Mouse (Mus musculus): ENCODE measurements around the gene Stpg4. TPM values are rescaled to one million over a fixed set of nuclear protein-coding genes. Genes with fewer than 3 reads are reported as not detected.

The Stpg4 gene
- polyA plus RNA-seq, 1 experiment from 2014 or later: 0.19 TPM

DNA sequence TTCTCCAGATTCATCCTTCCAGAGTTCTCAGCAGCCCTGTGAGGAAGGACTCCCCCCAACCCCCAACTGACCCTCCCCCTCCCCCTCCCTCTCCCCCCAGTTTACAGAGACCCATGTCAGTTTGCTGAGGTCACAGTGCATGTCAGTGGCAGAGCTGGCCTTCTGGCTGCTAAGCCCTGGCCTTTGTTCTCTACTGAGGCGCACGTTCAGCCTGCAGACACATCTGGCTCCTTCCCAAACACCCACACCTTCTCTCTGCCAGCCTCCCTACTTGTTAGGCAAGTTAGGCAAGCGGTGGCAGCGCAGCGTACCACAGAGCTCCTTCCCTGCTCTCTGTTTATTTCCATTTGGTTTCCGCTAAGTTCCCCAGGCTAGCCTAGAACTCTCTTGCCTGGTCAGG lies 50.0 kb downstream of the Stpg4 start:
- Histone ChIP-seq H3K36me3 (ENCODE audit: control insufficient read depth, insufficient read depth, low read length) (no peaks in the 10 kb centered on the region), H3K4me3 (ENCODE audit: low read length) (no peak overlapping the region), H3K27me3 (replicated peaks; ENCODE audit: control insufficient read depth, insufficient read depth, low read length) (no peaks in the 10 kb centered on the region), H3K27ac (ENCODE audit: low read depth, low read length) (peak overlapping the region; percentile 18; the same call in 1 of the 2 replicates), H3K9ac (ENCODE audit: low read depth, low read length) (no peak overlapping the region), H3K9me3 (ENCODE audit: control insufficient read depth, low read length) (no peaks in the 10 kb centered on the region), H3K4me2 (ENCODE audit: low read length) (no peak overlapping the region), H3K4me1 (ENCODE audit: control insufficient read depth, insufficient read depth, low read depth, low read length) (peaks cover 30% of the 10 kb centered on the region)
- WGBS: 56% methylated on average over 6 of the region's 6 CpGs
- ATAC-seq: no peak

DNA sequence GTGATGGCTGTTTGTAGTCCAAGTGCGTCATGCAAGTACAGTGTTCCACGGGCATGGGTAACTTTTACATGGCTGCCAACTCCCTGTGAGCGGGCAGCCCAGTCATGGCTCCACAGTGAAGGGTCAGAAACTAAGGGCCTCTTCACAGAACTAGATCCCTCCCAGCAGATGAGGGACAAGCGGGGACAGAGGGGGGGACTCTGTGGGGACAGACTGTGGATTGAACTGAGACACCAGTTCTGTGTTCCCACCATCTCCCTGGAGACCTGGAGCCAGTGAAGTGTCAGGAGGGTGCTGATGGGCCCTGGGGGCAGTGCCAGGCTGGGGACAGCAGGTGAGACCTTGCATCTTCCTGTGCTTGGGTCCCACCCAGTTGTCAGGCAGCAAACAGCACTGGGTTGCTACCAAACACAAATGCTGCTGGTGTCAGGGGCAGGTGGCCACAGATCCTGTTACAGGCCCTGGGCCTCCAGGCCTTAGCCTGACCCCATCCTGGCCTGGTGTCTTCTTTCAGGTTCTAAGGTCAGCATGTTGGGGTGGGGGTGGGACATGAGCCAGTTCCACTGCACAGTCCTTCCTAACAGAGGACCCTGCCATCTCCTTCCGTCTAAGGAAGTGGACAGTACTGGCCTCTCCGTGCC lies 50.6 kb downstream of the Stpg4 start:
- no peak overlapping the region for H3K9ac ChIP-seq (ENCODE audit: low read depth, low read length)
- no peak for ATAC-seq
- H3K36me3 ChIP-seq (ENCODE audit: control insufficient read depth, insufficient read depth, low read length): no peaks in the 10 kb centered on the region
- H3K27me3 ChIP-seq (replicated peaks; ENCODE audit: control insufficient read depth, insufficient read depth, low read length): no peaks in the 10 kb centered on the region
- 82% methylated on average over 6 of the region's 6 CpGs for WGBS
- no peak overlapping the region; the same call in 1 of the 2 replicates for H3K27ac ChIP-seq (ENCODE audit: low read depth, low read length)
- H3K9me3 ChIP-seq (ENCODE audit: control insufficient read depth, low read length): no peaks in the 10 kb centered on the region
- H3K4me1 ChIP-seq (ENCODE audit: control insufficient read depth, insufficient read depth, low read depth, low read length): peaks cover 35% of the 10 kb centered on the region
- H3K4me2 ChIP-seq (ENCODE audit: low read length): no peak overlapping the region
- H3K4me3 ChIP-seq (ENCODE audit: low read length): no peak overlapping the region

DNA sequence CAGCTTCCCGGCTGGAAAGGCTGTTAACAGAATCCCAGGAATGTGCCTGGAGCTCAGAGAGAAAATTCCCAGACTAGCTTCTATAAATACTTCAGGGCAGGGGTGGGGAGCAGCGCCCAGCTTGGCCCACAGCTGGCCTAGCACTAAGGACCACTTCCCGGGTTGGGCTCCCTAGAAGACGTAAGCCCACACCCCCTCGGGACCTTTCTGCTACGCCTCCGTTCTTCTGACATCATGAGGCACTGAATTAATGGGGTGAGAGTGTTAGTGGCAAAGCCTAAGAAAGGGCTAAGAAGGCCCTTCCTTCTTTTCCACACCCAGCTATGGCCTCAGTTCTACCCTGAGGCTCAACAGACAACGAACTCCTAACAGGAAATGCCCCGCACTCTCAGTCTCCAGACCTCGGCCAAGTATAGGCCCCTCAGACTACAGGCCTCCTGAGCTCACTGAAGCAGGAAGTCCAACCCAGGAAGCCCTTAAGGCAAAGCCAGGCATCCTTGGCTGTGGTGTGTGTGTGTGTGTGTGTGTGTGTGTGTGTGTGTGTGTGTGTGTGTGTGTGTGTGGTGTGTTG lies 51.5 kb downstream of the Stpg4 start:
- Histone ChIP-seq H3K27me3 (replicated peaks; ENCODE audit: control insufficient read depth, insufficient read depth, low read length) (no peaks in the 10 kb centered on the region), H3K4me1 (ENCODE audit: control insufficient read depth, insufficient read depth, low read depth, low read length) (peaks cover 38% of the 10 kb centered on the region), H3K4me2 (ENCODE audit: low read length) (no peak overlapping the region), H3K9me3 (ENCODE audit: control insufficient read depth, low read length) (no peaks in the 10 kb centered on the region), H3K4me3 (ENCODE audit: low read length) (no peak overlapping the region), H3K9ac (ENCODE audit: low read depth, low read length) (no peak overlapping the region), H3K36me3 (ENCODE audit: control insufficient read depth, insufficient read depth, low read length) (no peaks in the 10 kb centered on the region), H3K27ac (ENCODE audit: low read depth, low read length) (no peak overlapping the region)
- 65% methylated on average over 10 of the region's 10 CpGs for WGBS
- ATAC-seq: no peak

DNA sequence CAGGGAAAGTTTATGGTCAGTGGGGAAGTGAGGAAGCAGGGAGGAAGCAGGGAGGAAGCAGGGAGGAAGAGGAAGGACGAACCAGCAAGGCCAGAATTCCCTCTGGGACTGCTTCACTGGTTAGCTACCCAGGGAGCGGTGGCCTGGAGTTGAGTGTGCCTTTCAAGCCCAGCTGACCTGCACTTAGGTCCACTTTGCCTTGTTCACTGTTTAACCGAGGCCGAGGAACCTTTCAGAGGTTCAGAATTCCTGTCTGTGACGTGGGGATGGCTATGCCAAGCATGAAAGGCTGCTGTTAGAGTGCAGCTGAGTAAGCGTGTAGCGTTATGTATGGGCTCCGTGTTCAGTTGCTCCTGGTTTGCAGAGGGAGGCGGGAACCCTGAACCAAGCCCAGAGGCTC lies 54.2 kb downstream of the Stpg4 start:
- 93% methylated on average over 9 of the region's 9 CpGs for WGBS
- Histone ChIP-seq H3K27ac (ENCODE audit: low read depth, low read length) (no peak overlapping the region; the same call in 1 of the 2 replicates), H3K4me1 (ENCODE audit: control insufficient read depth, insufficient read depth, low read depth, low read length) (peaks cover 25% of the 10 kb centered on the region), H3K27me3 (replicated peaks; ENCODE audit: control insufficient read depth, insufficient read depth, low read length) (no peaks in the 10 kb centered on the region), H3K36me3 (ENCODE audit: control insufficient read depth, insufficient read depth, low read length) (no peaks in the 10 kb centered on the region), H3K4me2 (ENCODE audit: low read length) (no peak overlapping the region), H3K9me3 (ENCODE audit: control insufficient read depth, low read length) (no peaks in the 10 kb centered on the region), H3K4me3 (ENCODE audit: low read length) (no peak overlapping the region), H3K9ac (ENCODE audit: low read depth, low read length) (no peak overlapping the region)
- no peak for ATAC-seq

DNA sequence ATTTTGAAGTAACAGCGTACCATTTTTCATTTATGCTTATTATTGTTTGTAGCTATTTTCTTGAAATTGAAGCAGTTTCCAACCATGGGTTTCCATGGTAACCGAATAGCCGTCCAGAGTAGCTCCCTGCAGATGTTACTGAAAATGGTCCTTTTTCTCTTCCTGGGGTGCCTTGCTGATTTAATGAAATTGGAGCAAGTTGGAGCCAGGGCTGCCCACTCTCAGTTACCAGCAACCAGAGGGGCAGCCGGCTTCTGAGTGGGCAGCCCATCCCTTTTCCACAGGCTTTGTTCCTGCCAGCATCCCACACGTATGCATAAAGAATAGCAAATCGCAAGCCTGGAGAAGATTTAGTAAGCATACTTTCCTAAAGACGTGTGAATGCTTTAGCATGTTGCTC lies 55.4 kb downstream of the Stpg4 start:
- peaks cover 26% of the 10 kb centered on the region for H3K4me1 ChIP-seq (ENCODE audit: control insufficient read depth, insufficient read depth, low read depth, low read length)
- WGBS: 56% methylated on average over 7 of the region's 7 CpGs
- H3K9me3 ChIP-seq (ENCODE audit: control insufficient read depth, low read length): no peaks in the 10 kb centered on the region
- no peaks in the 10 kb centered on the region for H3K27me3 ChIP-seq (replicated peaks; ENCODE audit: control insufficient read depth, insufficient read depth, low read length)
- H3K27ac ChIP-seq (ENCODE audit: low read depth, low read length): peak overlapping the region; percentile 69
- no peak overlapping the region for H3K4me3 ChIP-seq (ENCODE audit: low read length)
- no peaks in the 10 kb centered on the region for H3K36me3 ChIP-seq (ENCODE audit: control insufficient read depth, insufficient read depth, low read length)
- H3K4me2 ChIP-seq (ENCODE audit: low read length): no peak overlapping the region
- 0 out of 2 replicates have a peak, but pooled peaks have one; percentile 4 for ATAC-seq
- no peak overlapping the region for H3K9ac ChIP-seq (ENCODE audit: low read depth, low read length)

GRCm38 (mm10) chr17:87369270-87369759 lies 58.2 kb downstream of the Stpg4 start:
- 62% methylated on average over 18 of the region's 18 CpGs for WGBS
- Histone ChIP-seq H3K36me3 (ENCODE audit: control insufficient read depth, insufficient read depth, low read length) (no peaks in the 10 kb centered on the region), H3K4me2 (ENCODE audit: low read length) (no peak overlapping the region), H3K27ac (ENCODE audit: low read depth, low read length) (no peak overlapping the region), H3K9ac (ENCODE audit: low read depth, low read length) (0 out of 2 replicates have a peak overlapping the region, but pooled peaks have one; percentile 5), H3K27me3 (replicated peaks; ENCODE audit: control insufficient read depth, insufficient read depth, low read length) (no peaks in the 10 kb centered on the region), H3K4me1 (ENCODE audit: control insufficient read depth, insufficient read depth, low read depth, low read length) (peaks cover 26% of the 10 kb centered on the region), H3K9me3 (ENCODE audit: control insufficient read depth, low read length) (no peaks in the 10 kb centered on the region), H3K4me3 (ENCODE audit: low read length) (no peak overlapping the region)
- no peak for ATAC-seq

DNA sequence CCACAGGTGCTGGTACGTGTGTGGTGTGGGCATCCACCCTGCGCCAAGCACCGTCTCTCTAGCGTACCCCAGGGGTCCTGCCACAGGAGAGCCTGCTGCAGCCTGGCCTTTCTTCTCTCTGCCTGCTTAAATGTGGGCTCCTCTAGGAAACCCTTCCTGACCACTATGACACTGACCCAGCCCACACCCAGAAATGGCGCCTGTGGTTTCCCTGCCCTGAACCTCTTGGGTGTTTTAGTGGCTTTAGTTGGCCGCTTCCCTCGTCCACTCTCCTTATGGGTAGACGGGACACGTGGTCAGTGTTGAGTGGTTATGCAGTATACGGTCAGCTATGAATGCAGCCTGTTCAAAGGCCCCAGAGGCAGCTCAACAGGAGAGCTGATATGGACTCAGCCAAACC lies 59.1 kb downstream of the Stpg4 start:
- H3K9ac ChIP-seq (ENCODE audit: low read depth, low read length): no peak overlapping the region
- no peaks in the 10 kb centered on the region for H3K36me3 ChIP-seq (ENCODE audit: control insufficient read depth, insufficient read depth, low read length)
- H3K27me3 ChIP-seq (replicated peaks; ENCODE audit: control insufficient read depth, insufficient read depth, low read length): no peaks in the 10 kb centered on the region
- no peaks in the 10 kb centered on the region for H3K9me3 ChIP-seq (ENCODE audit: control insufficient read depth, low read length)
- 76% methylated on average over 10 of the region's 10 CpGs for WGBS
- H3K4me1 ChIP-seq (ENCODE audit: control insufficient read depth, insufficient read depth, low read depth, low read length): peaks cover 26% of the 10 kb centered on the region
- H3K4me3 ChIP-seq (ENCODE audit: low read length): no peak overlapping the region
- H3K4me2 ChIP-seq (ENCODE audit: low read length): no peak overlapping the region
- H3K27ac ChIP-seq (ENCODE audit: low read depth, low read length): no peak overlapping the region
- ATAC-seq: no peak

- H3K9ac ChIP-seq (ENCODE audit: low read depth, low read length): no peak overlapping the region
- 58% methylated on average over 3 of the region's 3 CpGs for WGBS
- peaks cover 26% of the 10 kb centered on the region for H3K4me1 ChIP-seq (ENCODE audit: control insufficient read depth, insufficient read depth, low read depth, low read length)
These were observed 59.9 kb downstream of the Stpg4 start for GRCm38 (mm10) chr17:87367640-87368039.

DNA sequence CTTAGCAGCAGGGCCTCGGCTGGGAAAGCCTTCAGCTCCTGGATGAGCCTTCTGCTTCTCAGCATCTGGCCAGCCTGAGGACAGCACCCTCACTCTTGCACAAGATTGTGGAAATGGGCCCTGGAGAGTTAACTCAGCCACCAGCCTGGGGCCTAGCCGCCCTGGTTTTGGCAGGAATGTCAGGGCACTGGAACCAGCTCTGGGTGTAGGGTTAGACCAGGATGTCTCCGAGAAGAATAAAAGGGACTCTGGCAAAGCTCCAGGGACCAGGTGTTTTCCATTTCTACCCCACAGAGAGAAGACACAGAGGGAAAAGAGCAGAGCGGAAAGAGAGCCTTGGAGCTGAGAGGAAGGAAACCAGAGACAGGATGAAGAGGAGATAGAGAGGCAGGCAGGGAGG lies 60.3 kb downstream of the Stpg4 start:
- no peaks in the 10 kb centered on the region for H3K36me3 ChIP-seq (ENCODE audit: control insufficient read depth, insufficient read depth, low read length)
- 38% methylated on average over 4 of the region's 4 CpGs for WGBS
- peaks cover 23% of the 10 kb centered on the region for H3K4me1 ChIP-seq (ENCODE audit: control insufficient read depth, insufficient read depth, low read depth, low read length)
- no peak overlapping the region for H3K9ac ChIP-seq (ENCODE audit: low read depth, low read length)
- H3K4me3 ChIP-seq (ENCODE audit: low read length): no peak overlapping the region
- H3K27me3 ChIP-seq (replicated peaks; ENCODE audit: control insufficient read depth, insufficient read depth, low read length): no peaks in the 10 kb centered on the region
- H3K9me3 ChIP-seq (ENCODE audit: control insufficient read depth, low read length): no peaks in the 10 kb centered on the region
- peak overlapping the region; percentile 21; the same call in 1 of the 2 replicates for H3K27ac ChIP-seq (ENCODE audit: low read depth, low read length)
- H3K4me2 ChIP-seq (ENCODE audit: low read length): no peak overlapping the region
- no peak for ATAC-seq

More at GRCm38 (mm10) chr17:87367640-87368039, 59.9 kb downstream of the Stpg4 start:
- Histone ChIP-seq H3K4me3 (ENCODE audit: low read length) (no peak overlapping the region), H3K4me2 (ENCODE audit: low read length) (no peak overlapping the region), H3K27me3 (replicated peaks; ENCODE audit: control insufficient read depth, insufficient read depth, low read length) (no peaks in the 10 kb centered on the region), H3K9me3 (ENCODE audit: control insufficient read depth, low read length) (no peaks in the 10 kb centered on the region), H3K27ac (ENCODE audit: low read depth, low read length) (peak overlapping the region; percentile 21; the same call in 1 of the 2 replicates), H3K36me3 (ENCODE audit: control insufficient read depth, insufficient read depth, low read length) (no peaks in the 10 kb centered on the region)
- peak; percentile 66 for ATAC-seq

Data from hindbrain, embryonic 16.5 days (tissue).